Mouse (Mus musculus) CH12.LX (cell line): ENCODE results near the gene Lpin1.

Experiments used
- BHLHE40 ChIP-seq: IDR thresholded peaks from 2 replicates; pipeline ENCODE4 v1.6.1; 2011; ENCODE audit warnings: mild to moderate bottlenecking, low read depth, low read length, improper control_type of control experiment
- CTCF ChIP-seq, 2 experiments: IDR thresholded peaks in 1 of 2; conservative IDR thresholded peaks in 1 of 2; 2 replicates each; pipeline ENCODE4 v1.5.1; 2011 to 2012; ENCODE audit warnings: low read depth in 2 of 2, low read length in 2 of 2, improper control_type of control experiment in 1 of 2, inconsistent platforms in 1 of 2, mild to moderate bottlenecking in 1 of 2, moderate library complexity in 1 of 2
- E2F4 ChIP-seq: IDR thresholded peaks from 2 replicates; pipeline ENCODE4 v1.6.1; 2011; ENCODE audit warnings: low read depth, low read length, improper control_type of control experiment; ENCODE audit not compliant: insufficient replicate concordance
- ETS1 ChIP-seq: conservative IDR thresholded peaks from 2 replicates; pipeline ENCODE4 v1.6.1; 2012; ENCODE audit warnings: low read depth, mild to moderate bottlenecking, inconsistent platforms, low read length, improper control_type of control experiment, moderate library complexity
- JUND ChIP-seq: conservative IDR thresholded peaks from 2 replicates; pipeline ENCODE4 v1.6.1; 2011; ENCODE audit warnings: low read depth, low read length, improper control_type of control experiment
- MAFK ChIP-seq: IDR thresholded peaks from 2 replicates; pipeline ENCODE4 v1.6.1; 2011; ENCODE audit warnings: low read length, improper control_type of control experiment; ENCODE audit not compliant: insufficient replicate concordance
- MEF2A ChIP-seq: IDR thresholded peaks from 2 replicates; pipeline ENCODE4 v1.6.1; 2014; ENCODE audit warnings: low read depth, mild to moderate bottlenecking, inconsistent platforms, low read length, improper control_type of control experiment, borderline replicate concordance
- MYC ChIP-seq: IDR thresholded peaks from 2 replicates; pipeline ENCODE4 v1.6.1; 2011; ENCODE audit warnings: low read depth, mild to moderate bottlenecking, improper control_type of control experiment, low read length
- NRF1 ChIP-seq: IDR thresholded peaks from 2 replicates; pipeline ENCODE4 v1.6.1; 2014; ENCODE audit warnings: low read depth, mild to moderate bottlenecking, inconsistent platforms, low read length, improper control_type of control experiment, moderate library complexity
- POLR2A ChIP-seq: IDR thresholded peaks from 2 replicates; pipeline ENCODE4 v1.6.1; 2011; ENCODE audit warnings: low read depth, mild to moderate bottlenecking, improper control_type of control experiment, low read length
- TBP ChIP-seq: conservative IDR thresholded peaks from 2 replicates; pipeline ENCODE4 v1.6.1; 2011; ENCODE audit warnings: low read depth, low read length, improper control_type of control experiment
- ZC3H11A ChIP-seq: IDR thresholded peaks from 2 replicates; pipeline ENCODE4 v1.6.1; 2012; ENCODE audit warnings: low read depth, mild to moderate bottlenecking, inconsistent platforms, low read length, improper control_type of control experiment

- TF ChIP-seq POLR2A (no peak), CTCF (conservative IDR thresholded peaks at IDR 0.05 in 1 of 2, IDR thresholded peaks at IDR 0.05 in 1 of 2; ENCODE audit: low read depth in 2 of 2, low read length in 2 of 2) (no peak), E2F4 (no peak), JUND (no peak), TBP (no peak), BHLHE40 (no peak), NRF1 (no peak), ETS1 (no peak), MEF2A (no peak), ZC3H11A (no peak), MYC (no peak), MAFK (no peak)
These were observed 37.5 kb upstream of the Lpin1 start for GRCm38 (mm10) chr12:16648273-16648672.
